15 mouse cellular contexts compared by ENCODE assay signal in genomic region chrX:8142948-8143347, GRCm38 (mm10). TPM values are rescaled to one million over a fixed set of nuclear protein-coding genes. Genes with fewer than 3 reads are reported as not detected.
DNase-seq lines count a peak whose midpoint lies in the region; ATAC-seq and TF ChIP-seq lines count a peak whose summit lies in the region.
"Had no signal": no experiment of that assay in that cellular context is flagged by ENCODE, and none has a peak within 500 bp of the region (broad histone marks: within the 10 kb centered on the region; RNA-seq: fewer than 3 reads in every experiment).

No protein-coding gene starts in this region.

- ATAC-seq in intestine, embryonic 16.5 days: no peak
- ATAC-seq in intestine, postnatal 0 days: no peak
- no peak for ATAC-seq in G1E (ENCODE audit: extremely low read depth, insufficient number of reproducible peaks, low FRiP score, poor library complexity, severe bottlenecking)
- ATAC-seq in megakaryocyte progenitor cell, adult 5-6 weeks (replicated peaks; ENCODE audit: poor library complexity): peak; percentile 20

- H3K27me3 ChIP-seq in intestine, embryonic 16.5 days (replicated peaks; ENCODE audit: control insufficient read depth, insufficient read depth, low read length): no peaks in the 10 kb centered on the region
- H3K27me3 ChIP-seq in intestine, postnatal 0 days (replicated peaks; ENCODE audit: control insufficient read depth, insufficient read depth, low read length): no peaks in the 10 kb centered on the region
- no peaks in the 10 kb centered on the region for H3K27me3 ChIP-seq in G1E (ENCODE audit: insufficient read depth, low read length)
- H3K27me3 ChIP-seq: hindbrain, embryonic 12.5 days had no signal

- no peaks in the 10 kb centered on the region for H3K36me3 ChIP-seq in intestine, embryonic 16.5 days (ENCODE audit: control insufficient read depth, insufficient read depth, low read length)
- peaks cover 16% of the 10 kb centered on the region for H3K36me3 ChIP-seq in intestine, postnatal 0 days (ENCODE audit: control insufficient read depth, insufficient read depth)
- H3K36me3 ChIP-seq in G1E (replicated peaks): peaks cover 50% of the 10 kb centered on the region

- H3K9me3 ChIP-seq in intestine, embryonic 16.5 days (ENCODE audit: control insufficient read depth, low read length): no peaks in the 10 kb centered on the region
- no peaks in the 10 kb centered on the region for H3K9me3 ChIP-seq in intestine, postnatal 0 days (ENCODE audit: control insufficient read depth)
- H3K9me3 ChIP-seq in G1E (replicated peaks): no peaks in the 10 kb centered on the region
- H3K9me3 ChIP-seq: hindbrain, embryonic 12.5 days had no signal

- no peak overlapping the region for H3K9ac ChIP-seq in intestine, embryonic 16.5 days (ENCODE audit: low read depth, low read length)
- no peak overlapping the region for H3K9ac ChIP-seq in intestine, postnatal 0 days (ENCODE audit: low read depth, low read length)
- H3K9ac ChIP-seq: hindbrain, embryonic 12.5 days had no signal

- H3K4me1 ChIP-seq in intestine, embryonic 16.5 days (ENCODE audit: control insufficient read depth, insufficient read depth, low read length): peaks cover 6% of the 10 kb centered on the region
- H3K4me1 ChIP-seq in intestine, postnatal 0 days (replicated peaks; ENCODE audit: control insufficient read depth, insufficient read depth, low read length): no peaks in the 10 kb centered on the region
- peaks cover 35% of the 10 kb centered on the region for H3K4me1 ChIP-seq in G1E (ENCODE audit: insufficient read depth, low read depth, low read length)

- 83% methylated on average over 7 of the region's 7 CpGs for WGBS in intestine, embryonic 16.5 days
- WGBS in intestine, postnatal 0 days: 78% methylated on average over 7 of the region's 7 CpGs

- H3K4me2 ChIP-seq in intestine, embryonic 16.5 days (ENCODE audit: low read depth, low read length): 0 out of 2 replicates have a peak overlapping the region, but pooled peaks have one; percentile 1
- no peak overlapping the region for H3K4me2 ChIP-seq in intestine, postnatal 0 days (replicated peaks; ENCODE audit: low read depth)

- DNase-seq in G1E (ENCODE audit: low spot score) (no peak), liver (peak; percentile 22)
- DNase-seq in retina, postnatal 1 day: no peak
- no peak for DNase-seq in gastrocnemius, postnatal 25 days
- no peak for DNase-seq in cerebellum, postnatal 25 days
- DNase-seq: heart, postnatal 10 days; midbrain, embryonic 14.5 days; spleen, adult 18-20 months; thymus, adult 18-20 months had no signal

- H3K4me3 ChIP-seq in intestine, embryonic 16.5 days (ENCODE audit: low read length): no peak overlapping the region
- no peak overlapping the region for H3K4me3 ChIP-seq in intestine, postnatal 0 days (ENCODE audit: low read depth, low read length)
- H3K4me3 ChIP-seq in G1E (ENCODE audit: low read depth, low read length): peak overlapping the region; percentile 60; the same call in 1 of the 2 replicates
- H3K4me3 ChIP-seq: hindbrain, embryonic 12.5 days had no signal

- no peak for TF ChIP-seq CTCF in intestine, postnatal 0 days (IDR thresholded peaks at IDR 0.05; ENCODE audit: low read depth)
- TF ChIP-seq CTCF in G1E (IDR thresholded peaks at IDR 0.05; ENCODE audit: low read depth, low read length): no peak

- H3K27ac ChIP-seq in intestine, embryonic 16.5 days (ENCODE audit: low read length): no peak overlapping the region
- H3K27ac ChIP-seq in intestine, postnatal 0 days (ENCODE audit: low read depth, low read length): no peak overlapping the region
- H3K27ac ChIP-seq: embryonic facial prominence, embryonic 10.5 days; hindbrain, embryonic 12.5 days; kidney, postnatal 0 days had no signal

RNA-seq across cellular contexts. Expression of gene Rbm3, which starts 2.7 kb away (rescaled TPM):
- 372 and 405 TPM in 2 replicates for polyA plus RNA-seq in intestine, embryonic 16.5 days (2015; fragmentation: Nextera tagmentation; extraction: Ambion mirVana)
- polyA plus RNA-seq in intestine, postnatal 0 days (2015; fragmentation: Nextera tagmentation; extraction: Ambion mirVana): 591 and 623 TPM in 2 replicates
- total RNA-seq in G1E (2014; fragmentation: Nextera tagmentation) (460 and 585 TPM in 2 replicates), G1E (2017) (1,150 and 1,311 TPM in 2 replicates)
- polyA plus RNA-seq in G1E (2012): 125 and 248 TPM in 2 replicates
- total RNA-seq in megakaryocyte progenitor cell, adult 5-6 weeks (2015): 1,002 and 1,150 TPM in 2 replicates
- total RNA-seq in megakaryocyte progenitor cell, adult 5-6 weeks (2017): 1,310 and 1,340 TPM in 2 replicates
- total RNA-seq in gastrocnemius, postnatal 25 days (2021): 10 to 100 TPM; 44.1 to 60.8 TPM

RNA-seq across cellular contexts. Expression of gene Wdr13, which starts 10.3 kb away (rescaled TPM):
- polyA plus RNA-seq in intestine, embryonic 16.5 days (2015; fragmentation: Nextera tagmentation; extraction: Ambion mirVana): 19.8 and 22.3 TPM in 2 replicates
- 10.1 and 13.6 TPM in 2 replicates for polyA plus RNA-seq in intestine, postnatal 0 days (2015; fragmentation: Nextera tagmentation; extraction: Ambion mirVana)
- total RNA-seq in G1E (2014; fragmentation: Nextera tagmentation) (22.2 and 31.1 TPM in 2 replicates), G1E (2017) (24.6 and 27.6 TPM in 2 replicates)
- polyA plus RNA-seq in G1E (2012): 30.1 and 34.3 TPM in 2 replicates
- total RNA-seq in megakaryocyte progenitor cell, adult 5-6 weeks (2015): 11.9 and 14.4 TPM in 2 replicates
- total RNA-seq in megakaryocyte progenitor cell, adult 5-6 weeks (2017): 16.3 and 25.5 TPM in 2 replicates
- 10 to 100 TPM; 11.8 to 16.3 TPM for total RNA-seq in gastrocnemius, postnatal 25 days (2021)

RNA-seq across cellular contexts. Expression of gene Tbc1d25, which starts 33.0 kb away (rescaled TPM):
- 8.6 and 10.0 TPM in 2 replicates for polyA plus RNA-seq in intestine, embryonic 16.5 days (2015; fragmentation: Nextera tagmentation; extraction: Ambion mirVana)
- polyA plus RNA-seq in intestine, postnatal 0 days (2015; fragmentation: Nextera tagmentation; extraction: Ambion mirVana): 4.0 and 4.5 TPM in 2 replicates
- total RNA-seq in G1E (2014; fragmentation: Nextera tagmentation) (9.7 and 15.0 TPM in 2 replicates), G1E (2017) (6.3 and 6.5 TPM in 2 replicates)
- 3.5 and 4.4 TPM in 2 replicates for polyA plus RNA-seq in G1E (2012)
- total RNA-seq in megakaryocyte progenitor cell, adult 5-6 weeks (2015): 9.8 and 13.9 TPM in 2 replicates
- total RNA-seq in megakaryocyte progenitor cell, adult 5-6 weeks (2017): 5.5 and 5.8 TPM in 2 replicates
- total RNA-seq in gastrocnemius, postnatal 25 days (2021): 1 to 10 TPM; 2.5 to 2.6 TPM

RNA-seq across cellular contexts. Expression of gene Ebp, which starts 50.4 kb away (rescaled TPM):
- polyA plus RNA-seq in intestine, embryonic 16.5 days (2015; fragmentation: Nextera tagmentation; extraction: Ambion mirVana): 101 and 102 TPM in 2 replicates
- polyA plus RNA-seq in intestine, postnatal 0 days (2015; fragmentation: Nextera tagmentation; extraction: Ambion mirVana): 67.1 and 73.3 TPM in 2 replicates
- 11.1 and 17.1 TPM in 2 replicates for total RNA-seq in G1E (2014; fragmentation: Nextera tagmentation)
- 52.7 and 84.7 TPM in 2 replicates for total RNA-seq in G1E (2017)
- polyA plus RNA-seq in G1E (2012): 2.2 and 2.3 TPM in 2 replicates
- total RNA-seq in megakaryocyte progenitor cell, adult 5-6 weeks (2015): 53.5 and 55.4 TPM in 2 replicates
- 81.8 and 96.9 TPM in 2 replicates for total RNA-seq in megakaryocyte progenitor cell, adult 5-6 weeks (2017)
- total RNA-seq in gastrocnemius, postnatal 25 days (2021): 10 to 100 TPM; 10.3 to 10.7 TPM

RNA-seq across cellular contexts. Expression of gene Was, which starts 52.6 kb away (rescaled TPM):
- 0.61 and 0.87 TPM in 2 replicates for polyA plus RNA-seq in intestine, embryonic 16.5 days (2015; fragmentation: Nextera tagmentation; extraction: Ambion mirVana)
- polyA plus RNA-seq in intestine, postnatal 0 days (2015; fragmentation: Nextera tagmentation; extraction: Ambion mirVana): 0.34 and 0.48 TPM in 2 replicates
- total RNA-seq in G1E (2014; fragmentation: Nextera tagmentation) (86.1 and 101 TPM in 2 replicates), G1E (2017) (99.6 and 105 TPM in 2 replicates)
- 198 and 247 TPM in 2 replicates for polyA plus RNA-seq in G1E (2012)
- 73.0 and 75.7 TPM in 2 replicates for total RNA-seq in megakaryocyte progenitor cell, adult 5-6 weeks (2015)
- total RNA-seq in megakaryocyte progenitor cell, adult 5-6 weeks (2017): 98.9 and 103 TPM in 2 replicates
- total RNA-seq in gastrocnemius, postnatal 25 days (2021): under 1 TPM; 0.46 to 0.54 TPM
- polyA plus RNA-seq: hindbrain, embryonic 12.5 days had no signal

Comparison
In these comparisons a context has a peak if more than half of its experiments do, and no peak if none do; other contexts are left out.
1. RNA of gene Rbm3, which starts 2.7 kb away (total RNA-seq): 1,002 to 1,340 TPM in megakaryocyte progenitor cell, adult 5-6 weeks and 460 to 1,311 TPM in G1E; 44.1 to 60.8 TPM in gastrocnemius, postnatal 25 days; every median in the first group is over 4 times any median in the second.